Mouse (Mus musculus): Measurements from ENCODE around the gene Obox3. TPM values are rescaled to one million over a fixed set of nuclear protein-coding genes. Genes with fewer than 3 reads are reported as not detected.
"Not testable (repeated sequence)": the region's sequence is repeated elsewhere in the genome, so short reads cannot be mapped to it uniquely, and the experiment has no call there.

The Obox3 gene
- not detected in 2 replicates for polyA plus RNA-seq (2015; fragmentation: Nextera tagmentation; extraction: Ambion mirVana)

- WGBS, result 30% methylated on average over 1 of the region's 1 CpGs
- not testable (repeated sequence) for H3K4me1 ChIP-seq; H3K27ac ChIP-seq; ATAC-seq (replicated peaks; ENCODE audit: low FRiP score); H3K36me3 ChIP-seq; H3K4me3 ChIP-seq (replicated peaks); H3K9ac ChIP-seq; H3K4me2 ChIP-seq; H3K27me3 ChIP-seq; H3K9me3 ChIP-seq (replicated peaks)
Measured at GRCm38 (mm10) chr7:15639802-15640201, at the start of gene Obox3. TSS of gene Obox3 (minus strand) at chr7:15639902.

- 82% methylated on average over 5 of the region's 5 CpGs for WGBS
Measured at GRCm38 (mm10) chr7:15509411-15509810, 130.3 kb downstream of the Obox3 start.

More at GRCm38 (mm10) chr7:15509411-15509810, 130.3 kb downstream of the Obox3 start:
- H3K36me3 ChIP-seq; H3K27me3 ChIP-seq; H3K4me2 ChIP-seq; H3K9ac ChIP-seq; H3K9me3 ChIP-seq (replicated peaks); ATAC-seq (replicated peaks; ENCODE audit: low FRiP score); H3K4me3 ChIP-seq (replicated peaks); H3K4me1 ChIP-seq; H3K27ac ChIP-seq: not testable (repeated sequence)

Other genes starting within 250 kb of the Obox3 start
- not detected in 2 replicates for gene Obox5, start 110.2 kb upstream of the Obox3 start, polyA plus RNA-seq (2015; fragmentation: Nextera tagmentation; extraction: Ambion mirVana)
- not detected in 2 replicates for gene Obox6, start 199.8 kb upstream of the Obox3 start, polyA plus RNA-seq (2015; fragmentation: Nextera tagmentation; extraction: Ambion mirVana)
- gene Crx, start 240.1 kb upstream of the Obox3 start, polyA plus RNA-seq (2015; fragmentation: Nextera tagmentation; extraction: Ambion mirVana), result not detected in 2 replicates
- gene Crxos, start 242.7 kb upstream of the Obox3 start, polyA plus RNA-seq (2015; fragmentation: Nextera tagmentation; extraction: Ambion mirVana), result not detected in 2 replicates

All from kidney, embryonic 15.5 days (tissue).